Mouse (Mus musculus): ENCODE measurements around the gene Lclat1. TPM values are rescaled to one million over a fixed set of nuclear protein-coding genes. Genes with fewer than 3 reads are reported as not detected.
A peak's percentile ranks its signal among the peaks of the same experiment; 100 is the strongest.

Gene Lclat1
- polyA plus RNA-seq, 1 experiment from 2014 or later: 38.3 TPM

DNA sequence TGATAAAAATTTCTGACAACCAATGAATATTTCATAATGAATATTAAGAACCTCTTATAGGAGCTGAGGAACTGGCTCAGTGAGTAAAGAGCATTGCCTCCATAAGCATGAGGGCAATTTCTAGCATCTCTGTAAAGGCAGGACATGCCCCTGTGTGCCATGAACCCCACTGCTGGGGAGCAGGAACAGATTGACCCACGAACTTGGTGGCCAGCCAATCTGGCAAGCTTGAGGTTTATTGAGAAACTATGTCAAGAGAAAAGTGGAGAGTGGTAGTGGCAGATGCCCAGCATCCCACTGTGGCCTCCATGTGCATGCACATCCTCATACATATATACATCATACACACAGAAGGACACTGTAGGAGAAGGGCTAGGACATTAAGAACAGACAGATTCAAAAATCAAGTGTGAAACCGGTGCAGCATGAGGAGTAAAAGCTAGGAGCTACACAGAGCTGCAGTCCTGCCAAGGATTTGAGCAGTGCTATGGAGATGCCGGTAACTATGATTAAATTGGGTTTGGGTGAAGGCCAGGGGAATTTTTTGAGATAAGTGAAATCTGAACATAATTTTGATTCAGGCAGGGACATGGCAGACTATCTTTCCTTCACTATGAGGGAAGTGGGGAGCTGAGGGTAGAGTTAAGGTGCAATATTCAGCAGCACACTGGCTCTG lies 129.5 kb downstream of the Lclat1 start:
- Histone ChIP-seq H3K36me3 (ENCODE audit: control insufficient read depth, insufficient read depth, low read length) (no peaks in the 10 kb centered on the region), H3K4me3 (ENCODE audit: low read depth, low read length) (no peak overlapping the region), H3K4me2 (no peak overlapping the region), H3K27me3 (ENCODE audit: control insufficient read depth, insufficient read depth, low read length) (no peaks in the 10 kb centered on the region), H3K4me1 (ENCODE audit: control insufficient read depth, insufficient read depth, low read length) (no peaks in the 10 kb centered on the region), H3K9ac (ENCODE audit: low read depth, low read length) (no peak overlapping the region), H3K27ac (ENCODE audit: low read depth, low read length) (no peak overlapping the region), H3K9me3 (replicated peaks; ENCODE audit: control insufficient read depth, low read length) (no peaks in the 10 kb centered on the region)
- WGBS (ENCODE audit: insufficient replicate concordance): 74% methylated on average over 3 of the region's 3 CpGs
- no peak for ATAC-seq (replicated peaks; ENCODE audit: insufficient number of reproducible peaks, low FRiP score, low TSS enrichment)

DNA sequence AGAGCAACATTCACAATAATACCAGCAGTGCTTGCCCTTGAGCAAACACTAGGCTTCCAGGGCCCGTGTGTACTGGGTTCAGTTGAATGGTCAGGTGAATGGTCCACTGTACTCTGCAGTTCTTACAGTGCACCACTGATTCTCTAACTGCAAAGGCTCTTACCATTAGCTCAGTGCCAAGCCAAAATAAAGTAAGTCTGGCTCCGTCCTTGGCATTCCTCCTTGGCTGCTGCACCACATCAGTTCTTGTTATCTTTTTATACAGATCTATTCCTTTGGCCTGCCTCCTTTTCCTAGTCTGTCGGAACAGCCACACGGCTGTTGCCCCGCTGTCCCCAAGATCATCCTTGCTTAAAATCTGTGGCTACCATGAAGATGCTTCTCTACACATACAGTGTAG lies 130.7 kb downstream of the Lclat1 start:
- H3K4me1 ChIP-seq (ENCODE audit: control insufficient read depth, insufficient read depth, low read length): no peaks in the 10 kb centered on the region
- H3K9ac ChIP-seq (ENCODE audit: low read depth, low read length): no peak overlapping the region
- H3K4me2 ChIP-seq: no peak overlapping the region
- H3K36me3 ChIP-seq (ENCODE audit: control insufficient read depth, insufficient read depth, low read length): no peaks in the 10 kb centered on the region
- H3K4me3 ChIP-seq (ENCODE audit: low read depth, low read length): no peak overlapping the region
- H3K27me3 ChIP-seq (ENCODE audit: control insufficient read depth, insufficient read depth, low read length): no peaks in the 10 kb centered on the region
- no peak for ATAC-seq (replicated peaks; ENCODE audit: insufficient number of reproducible peaks, low FRiP score, low TSS enrichment)
- no peaks in the 10 kb centered on the region for H3K9me3 ChIP-seq (replicated peaks; ENCODE audit: control insufficient read depth, low read length)
- no peak overlapping the region for H3K27ac ChIP-seq (ENCODE audit: low read depth, low read length)
- 90% methylated on average over 5 of the region's 5 CpGs for WGBS (ENCODE audit: insufficient replicate concordance)

DNA sequence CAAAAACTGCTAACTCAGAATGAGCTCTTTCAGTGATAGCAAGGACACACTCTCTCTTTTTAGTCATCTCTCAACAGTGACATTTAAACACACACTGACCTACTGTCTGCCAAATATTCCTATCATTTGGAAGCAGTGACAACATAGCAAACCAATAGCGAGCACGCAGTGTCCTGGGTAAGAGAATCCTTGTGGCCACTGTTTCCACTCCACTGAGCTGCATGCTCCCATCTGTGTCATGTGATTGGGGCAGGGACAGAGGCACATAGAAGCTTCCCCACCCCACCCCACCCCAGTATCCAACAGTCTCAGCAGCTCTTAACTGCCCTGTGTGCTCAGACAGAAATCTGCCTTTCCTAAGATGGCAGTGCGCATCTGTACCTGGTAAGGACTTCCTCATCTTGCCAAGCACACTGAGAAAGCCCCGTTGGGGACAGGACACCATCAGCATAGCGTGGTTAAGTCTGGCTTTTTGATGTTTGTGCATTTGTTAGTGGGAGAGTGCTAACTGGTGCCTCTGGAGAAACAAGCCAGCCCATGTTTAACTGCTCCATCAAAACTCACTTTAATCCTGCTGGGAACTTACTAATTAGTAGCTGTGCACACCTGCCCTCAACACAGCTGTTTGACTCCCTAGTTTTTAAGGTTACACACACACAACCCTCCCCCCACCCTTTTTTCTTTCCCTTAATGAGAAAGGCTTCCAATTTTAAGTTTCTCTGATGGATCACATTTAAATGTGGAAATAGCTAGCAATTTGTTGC lies 133.5 kb downstream of the Lclat1 start:
- H3K27me3 ChIP-seq (ENCODE audit: control insufficient read depth, insufficient read depth, low read length): no peaks in the 10 kb centered on the region
- peaks cover 22% of the 10 kb centered on the region for H3K4me1 ChIP-seq (ENCODE audit: control insufficient read depth, insufficient read depth, low read length)
- H3K9me3 ChIP-seq (replicated peaks; ENCODE audit: control insufficient read depth, low read length): no peaks in the 10 kb centered on the region
- no peak overlapping the region for H3K4me3 ChIP-seq (ENCODE audit: low read depth, low read length)
- no peak overlapping the region for H3K9ac ChIP-seq (ENCODE audit: low read depth, low read length)
- H3K27ac ChIP-seq (ENCODE audit: low read depth, low read length): no peak overlapping the region
- no peak overlapping the region for H3K4me2 ChIP-seq
- WGBS (ENCODE audit: insufficient replicate concordance): 79% methylated on average over 5 of the region's 5 CpGs
- no peaks in the 10 kb centered on the region for H3K36me3 ChIP-seq (ENCODE audit: control insufficient read depth, insufficient read depth, low read length)
- ATAC-seq (replicated peaks; ENCODE audit: insufficient number of reproducible peaks, low FRiP score, low TSS enrichment): no peak

DNA sequence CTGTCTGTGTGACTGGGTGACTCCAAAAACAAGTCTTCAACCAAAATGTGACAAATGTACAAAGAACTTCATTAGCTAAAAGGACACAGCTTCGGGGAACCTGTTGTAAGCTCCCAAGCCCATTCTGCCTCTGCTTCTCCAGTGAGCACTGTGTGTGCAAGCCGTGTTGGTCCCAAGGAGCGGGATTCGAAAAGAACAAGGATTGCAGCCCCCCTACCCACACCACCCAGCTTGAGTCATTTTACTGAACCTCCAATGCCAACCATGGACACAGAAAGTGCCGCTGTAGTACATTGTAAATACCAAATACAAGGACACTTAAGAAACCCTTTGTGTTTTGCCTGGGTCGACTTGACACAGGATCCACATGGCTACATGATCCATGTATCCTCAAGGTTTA lies 135.9 kb downstream of the Lclat1 start:
- H3K27me3 ChIP-seq (ENCODE audit: control insufficient read depth, insufficient read depth, low read length): no peaks in the 10 kb centered on the region
- no peak overlapping the region for H3K27ac ChIP-seq (ENCODE audit: low read depth, low read length)
- H3K4me3 ChIP-seq (ENCODE audit: low read depth, low read length): no peak overlapping the region
- no peak overlapping the region for H3K4me2 ChIP-seq
- no peak overlapping the region for H3K9ac ChIP-seq (ENCODE audit: low read depth, low read length)
- H3K9me3 ChIP-seq (replicated peaks; ENCODE audit: control insufficient read depth, low read length): no peaks in the 10 kb centered on the region
- WGBS (ENCODE audit: insufficient replicate concordance): 89% methylated on average over 6 of the region's 6 CpGs
- ATAC-seq (replicated peaks; ENCODE audit: insufficient number of reproducible peaks, low FRiP score, low TSS enrichment): no peak
- H3K36me3 ChIP-seq (ENCODE audit: control insufficient read depth, insufficient read depth, low read length): no peaks in the 10 kb centered on the region
- H3K4me1 ChIP-seq (ENCODE audit: control insufficient read depth, insufficient read depth, low read length): peaks cover 25% of the 10 kb centered on the region

DNA sequence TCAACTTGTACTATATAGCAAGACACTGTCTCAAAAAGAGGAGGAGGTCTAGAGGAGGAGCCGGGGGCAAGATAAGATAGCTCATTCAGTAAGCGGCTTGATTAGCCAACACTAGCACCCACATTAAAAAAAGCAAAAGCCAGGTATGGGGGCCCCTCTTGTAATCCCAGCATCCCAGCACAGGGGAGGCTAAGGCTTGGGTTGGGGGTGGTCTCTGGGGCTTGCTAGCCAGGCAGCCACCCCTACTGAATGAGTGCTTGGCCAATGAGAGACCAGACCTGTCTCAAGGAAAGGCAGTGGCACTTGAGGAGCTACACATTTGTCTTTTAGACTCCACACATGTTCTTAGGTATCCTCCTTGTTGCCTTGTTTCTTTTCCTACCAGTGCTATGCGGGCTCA lies 136.8 kb downstream of the Lclat1 start:
- WGBS (ENCODE audit: insufficient replicate concordance): 61% methylated on average over 3 of the region's 3 CpGs
- peak overlapping the region; percentile 63 for H3K27ac ChIP-seq (ENCODE audit: low read depth, low read length)
- no peak for ATAC-seq (replicated peaks; ENCODE audit: insufficient number of reproducible peaks, low FRiP score, low TSS enrichment)
- H3K4me3 ChIP-seq (ENCODE audit: low read depth, low read length): no peak overlapping the region
- no peak overlapping the region for H3K4me2 ChIP-seq
- H3K9me3 ChIP-seq (replicated peaks; ENCODE audit: control insufficient read depth, low read length): no peaks in the 10 kb centered on the region
- no peaks in the 10 kb centered on the region for H3K27me3 ChIP-seq (ENCODE audit: control insufficient read depth, insufficient read depth, low read length)
- H3K9ac ChIP-seq (ENCODE audit: low read depth, low read length): no peak overlapping the region
- H3K36me3 ChIP-seq (ENCODE audit: control insufficient read depth, insufficient read depth, low read length): no peaks in the 10 kb centered on the region
- peaks cover 25% of the 10 kb centered on the region for H3K4me1 ChIP-seq (ENCODE audit: control insufficient read depth, insufficient read depth, low read length)

DNA sequence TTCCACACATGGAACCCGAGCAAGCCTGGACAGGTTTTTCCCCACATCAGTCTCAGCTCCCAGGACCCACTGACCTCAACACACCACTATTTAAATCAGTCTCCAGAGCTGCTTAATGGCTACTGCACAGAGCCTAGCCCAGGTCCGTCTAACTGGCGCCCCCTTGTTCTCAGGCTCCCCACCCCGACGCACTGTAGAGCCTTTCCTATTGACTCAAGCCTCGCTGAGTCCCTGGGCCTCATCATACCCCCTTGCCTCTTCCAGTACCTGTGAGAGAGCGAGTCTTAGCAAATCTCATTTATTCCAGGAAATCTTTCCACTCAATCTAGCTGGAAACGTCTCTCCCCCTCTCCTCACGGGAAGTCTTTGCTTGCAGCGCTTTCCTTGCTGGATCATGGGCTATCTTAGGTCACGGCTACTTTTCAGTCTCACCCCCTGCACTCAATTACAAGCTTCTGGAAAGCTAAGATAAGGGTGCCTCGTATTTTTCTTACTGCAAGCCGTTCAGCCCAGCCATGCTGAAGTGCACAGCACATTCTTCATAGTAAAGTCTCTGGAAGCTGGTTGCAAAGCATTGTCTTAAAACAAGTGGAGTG lies 137.4 kb downstream of the Lclat1 start:
- no peaks in the 10 kb centered on the region for H3K27me3 ChIP-seq (ENCODE audit: control insufficient read depth, insufficient read depth, low read length)
- no peak overlapping the region for H3K9ac ChIP-seq (ENCODE audit: low read depth, low read length)
- ATAC-seq (replicated peaks; ENCODE audit: insufficient number of reproducible peaks, low FRiP score, low TSS enrichment): peak; percentile 62
- H3K9me3 ChIP-seq (replicated peaks; ENCODE audit: control insufficient read depth, low read length): no peaks in the 10 kb centered on the region
- peaks cover 25% of the 10 kb centered on the region for H3K4me1 ChIP-seq (ENCODE audit: control insufficient read depth, insufficient read depth, low read length)
- H3K4me2 ChIP-seq: no peak overlapping the region
- no peak overlapping the region for H3K4me3 ChIP-seq (ENCODE audit: low read depth, low read length)
- H3K27ac ChIP-seq (ENCODE audit: low read depth, low read length): peak overlapping the region; percentile 63
- 39% methylated on average over 13 of the region's 13 CpGs for WGBS (ENCODE audit: insufficient replicate concordance)
- no peaks in the 10 kb centered on the region for H3K36me3 ChIP-seq (ENCODE audit: control insufficient read depth, insufficient read depth, low read length)

DNA sequence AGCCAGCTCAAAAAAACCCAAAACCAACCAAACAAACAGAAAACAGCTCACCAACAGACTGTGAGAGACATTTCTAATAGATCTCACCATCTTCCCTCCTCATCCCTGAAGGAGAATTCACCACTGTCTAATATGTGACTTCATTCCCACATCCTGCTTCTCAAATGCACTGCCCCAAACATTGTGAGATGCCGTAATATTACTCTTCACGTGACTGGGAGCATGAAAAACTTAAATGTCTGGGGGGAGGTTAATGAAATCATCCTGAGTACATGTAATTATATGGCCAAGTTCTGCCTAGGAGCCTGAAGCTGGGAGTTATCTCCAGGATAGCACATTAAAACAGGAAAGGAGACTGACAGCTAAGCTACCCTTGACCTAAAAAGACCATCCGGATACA lies 138.3 kb downstream of the Lclat1 start:
- Histone ChIP-seq H3K9ac (ENCODE audit: low read depth, low read length) (no peak overlapping the region), H3K4me1 (ENCODE audit: control insufficient read depth, insufficient read depth, low read length) (peaks cover 29% of the 10 kb centered on the region), H3K4me3 (ENCODE audit: low read depth, low read length) (no peak overlapping the region), H3K27ac (ENCODE audit: low read depth, low read length) (peak overlapping the region; percentile 23; the same call in 1 of the 2 replicates), H3K9me3 (replicated peaks; ENCODE audit: control insufficient read depth, low read length) (no peaks in the 10 kb centered on the region), H3K36me3 (ENCODE audit: control insufficient read depth, insufficient read depth, low read length) (no peaks in the 10 kb centered on the region), H3K4me2 (no peak overlapping the region), H3K27me3 (ENCODE audit: control insufficient read depth, insufficient read depth, low read length) (no peaks in the 10 kb centered on the region)
- ATAC-seq (replicated peaks; ENCODE audit: insufficient number of reproducible peaks, low FRiP score, low TSS enrichment): no peak
- 63% methylated on average over 3 of the region's 3 CpGs for WGBS (ENCODE audit: insufficient replicate concordance)

DNA sequence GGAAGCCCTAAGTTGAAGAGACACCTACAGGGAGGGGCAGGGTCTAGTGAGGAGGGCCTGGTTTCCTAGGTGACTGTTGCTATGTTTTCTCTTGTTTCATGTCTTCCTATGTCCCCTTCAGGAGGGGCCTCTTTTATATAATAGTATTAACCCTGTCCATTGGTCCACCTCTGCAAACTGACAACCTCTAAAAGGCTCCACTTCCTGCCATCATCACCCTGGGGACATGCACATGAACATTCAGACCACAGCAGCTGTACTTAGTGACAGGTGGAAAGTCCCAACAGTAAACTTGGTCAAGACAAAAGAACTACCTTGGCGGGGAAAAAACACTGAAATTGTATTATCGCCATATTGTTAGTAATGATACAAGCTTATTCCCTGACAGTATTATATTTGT lies 139.1 kb downstream of the Lclat1 start:
- H3K4me1 ChIP-seq (ENCODE audit: control insufficient read depth, insufficient read depth, low read length): peaks cover 36% of the 10 kb centered on the region
- 90% methylated on average over 2 of the region's 2 CpGs for WGBS (ENCODE audit: insufficient replicate concordance)
- no peaks in the 10 kb centered on the region for H3K27me3 ChIP-seq (ENCODE audit: control insufficient read depth, insufficient read depth, low read length)

More for the DNA sequence above, 139.1 kb downstream of the Lclat1 start:
- no peak for ATAC-seq (replicated peaks; ENCODE audit: insufficient number of reproducible peaks, low FRiP score, low TSS enrichment)
- H3K9me3 ChIP-seq (replicated peaks; ENCODE audit: control insufficient read depth, low read length): no peaks in the 10 kb centered on the region
- no peak overlapping the region for H3K9ac ChIP-seq (ENCODE audit: low read depth, low read length)
- no peak overlapping the region for H3K4me3 ChIP-seq (ENCODE audit: low read depth, low read length)
- H3K27ac ChIP-seq (ENCODE audit: low read depth, low read length): no peak overlapping the region
- H3K4me2 ChIP-seq: no peak overlapping the region
- no peaks in the 10 kb centered on the region for H3K36me3 ChIP-seq (ENCODE audit: control insufficient read depth, insufficient read depth, low read length)
